ENCODE assay signal across 17 mouse cellular contexts in the genomic region with DNA sequence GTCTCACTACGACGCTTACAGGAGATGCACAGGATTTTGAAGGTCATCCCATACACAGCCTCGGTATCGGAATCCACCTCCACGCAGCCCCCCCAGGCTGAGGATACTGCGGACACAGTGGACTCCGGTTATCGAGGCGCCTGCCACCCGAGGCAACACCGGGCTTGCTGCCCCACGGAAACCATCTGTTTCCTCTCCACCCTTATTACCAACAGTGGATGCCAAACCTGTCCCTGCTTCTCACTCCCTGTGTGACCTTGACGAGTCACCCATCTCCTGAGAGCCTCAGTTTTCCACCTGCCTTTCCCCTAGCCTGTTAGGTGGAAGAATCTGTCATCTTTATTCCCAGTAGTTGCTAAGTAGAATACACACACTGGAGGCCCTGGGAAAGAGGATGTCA. TPM values are rescaled to one million over a fixed set of nuclear protein-coding genes. Genes with fewer than 3 reads are reported as not detected.
DNase-seq lines count a peak whose midpoint lies in the region; ATAC-seq and TF ChIP-seq lines count a peak whose summit lies in the region.
"Had no signal": no experiment of that assay in that cellular context is flagged by ENCODE, and none has a peak within 500 bp of the region (broad histone marks: within the 10 kb centered on the region; RNA-seq: fewer than 3 reads in every experiment).

No protein-coding gene starts in this region.

- no peak overlapping the region for H3K27ac ChIP-seq in limb, embryonic 14.5 days (replicated peaks; ENCODE audit: low read depth, low read length)
- H3K27ac ChIP-seq in limb, embryonic 10.5 days = no peak overlapping the region
- no peak overlapping the region for H3K27ac ChIP-seq in cortical plate, adult 2 months (ENCODE audit: insufficient read depth, low read length)
- H3K27ac ChIP-seq in kidney, embryonic 15.5 days = no peak overlapping the region
- H3K27ac ChIP-seq: forebrain, embryonic 12.5 days; liver, embryonic 13.5 days; lung, embryonic 15.5 days; macrophage; midbrain, embryonic 15.5 days; stomach, embryonic 15.5 days had no signal

- TF ChIP-seq POLR2A in limb, embryonic 14.5 days (IDR thresholded peaks at IDR 0.05; ENCODE audit: borderline replicate concordance, extremely low read depth, insufficient read depth, insufficient read length) = no peak
- no peak for TF ChIP-seq POLR2A in cortical plate, adult 2 months (IDR thresholded peaks at IDR 0.05; ENCODE audit: extremely low read depth, insufficient read depth, low read length)

- peaks cover 20% of the 10 kb centered on the region for H3K36me3 ChIP-seq in limb, embryonic 14.5 days (ENCODE audit: control insufficient read depth, insufficient read depth, low read length)
- H3K36me3 ChIP-seq in limb, embryonic 10.5 days = peaks cover 21% of the 10 kb centered on the region
- peaks cover 20% of the 10 kb centered on the region for H3K36me3 ChIP-seq in kidney, embryonic 15.5 days

- peak overlapping the region; percentile 65; the same call in 1 of the 2 replicates for H3K4me3 ChIP-seq in limb, embryonic 14.5 days (replicated peaks; ENCODE audit: low read length)
- H3K4me3 ChIP-seq in limb, embryonic 10.5 days = no peak overlapping the region
- peak overlapping the region; percentile 84 for H3K4me3 ChIP-seq in cortical plate, adult 2 months (ENCODE audit: insufficient read depth, low read length)
- H3K4me3 ChIP-seq in kidney, embryonic 15.5 days (replicated peaks) = no peak overlapping the region
- H3K4me3 ChIP-seq: lung, embryonic 15.5 days; stomach, embryonic 15.5 days had no signal

- H3K4me1 ChIP-seq in limb, embryonic 14.5 days (ENCODE audit: control insufficient read depth, insufficient read depth, low read length) = peaks cover 7% of the 10 kb centered on the region; the same call in 1 of the 2 replicates
- peaks cover 23% of the 10 kb centered on the region for H3K4me1 ChIP-seq in limb, embryonic 10.5 days
- peaks cover 3% of the 10 kb centered on the region; the same call in 1 of the 2 replicates for H3K4me1 ChIP-seq in cortical plate, adult 2 months (ENCODE audit: control insufficient read depth, insufficient read depth, low read length)
- H3K4me1 ChIP-seq in kidney, embryonic 15.5 days = peaks cover 18% of the 10 kb centered on the region

- no peak for DNase-seq in limb, embryonic 14.5 days (ENCODE audit: low spot score)
- no peak for DNase-seq in limb, embryonic 10.5 days (ENCODE audit: low spot score)
- DNase-seq in cerebellum, adult 8-10 months = peak; percentile 81
- no peak for DNase-seq in kidney, adult 9 months
- DNase-seq in left cerebral cortex, postnatal 14 days (ENCODE audit: low spot score in 2 of 2) = no peak
- DNase-seq: kidney, adult 8-10 months; layer of hippocampus, postnatal 36 days; liver, embryonic 13.5 days; spleen, adult 18-20 months; thymus, adult 2 months had no signal

- TF ChIP-seq CTCF in cortical plate, adult 2 months (IDR thresholded peaks at IDR 0.05; ENCODE audit: extremely low read depth, insufficient read depth, low read length) = no peak

- H3K9ac ChIP-seq in limb, embryonic 14.5 days (ENCODE audit: low read depth, low read length, severe bottlenecking) = no peak overlapping the region
- no peak overlapping the region for H3K9ac ChIP-seq in kidney, embryonic 15.5 days
- H3K9ac ChIP-seq: forebrain, embryonic 12.5 days; liver, embryonic 13.5 days; lung, embryonic 15.5 days; midbrain, embryonic 15.5 days; stomach, embryonic 15.5 days had no signal

- intact Hi-C loops in left cerebral cortex, postnatal 14 days (cut with DNase I) = no loop called here

- no peak overlapping the region for H3K4me2 ChIP-seq in limb, embryonic 14.5 days (replicated peaks; ENCODE audit: low read depth, low read length, severe bottlenecking)
- H3K4me2 ChIP-seq in kidney, embryonic 15.5 days = no peak overlapping the region
- H3K4me2 ChIP-seq: forebrain, embryonic 12.5 days had no signal

- ATAC-seq in limb, embryonic 14.5 days (ENCODE audit: low FRiP score, low read depth) = no peak
- ATAC-seq in kidney, embryonic 15.5 days (replicated peaks; ENCODE audit: low FRiP score) = no peak
- ATAC-seq: midbrain, embryonic 15.5 days had no signal

- H3K9me3 ChIP-seq in limb, embryonic 14.5 days (ENCODE audit: control insufficient read depth, low read length) = no peaks in the 10 kb centered on the region
- no peaks in the 10 kb centered on the region for H3K9me3 ChIP-seq in limb, embryonic 10.5 days (replicated peaks)
- no peaks in the 10 kb centered on the region for H3K9me3 ChIP-seq in kidney, embryonic 15.5 days (replicated peaks)
- H3K9me3 ChIP-seq: forebrain, embryonic 12.5 days; liver, embryonic 13.5 days; lung, embryonic 15.5 days; midbrain, embryonic 15.5 days; stomach, embryonic 15.5 days had no signal

- 81% methylated on average over 13 of the region's 13 CpGs for WGBS in limb, embryonic 14.5 days
- WGBS in limb, embryonic 10.5 days = 83% methylated on average over 13 of the region's 13 CpGs
- 84% methylated on average over 13 of the region's 13 CpGs for WGBS in kidney, embryonic 15.5 days

- peaks cover 32% of the 10 kb centered on the region; the same call in 1 of the 2 replicates for H3K27me3 ChIP-seq in limb, embryonic 14.5 days (ENCODE audit: control insufficient read depth, insufficient read depth, low read length)
- H3K27me3 ChIP-seq in limb, embryonic 10.5 days (ENCODE audit: low read depth, poor library complexity, severe bottlenecking) = peaks cover 61% of the 10 kb centered on the region
- H3K27me3 ChIP-seq in kidney, embryonic 15.5 days = peaks cover 42% of the 10 kb centered on the region

RNA-seq across cellular contexts. Expression of a gene that starts 1.7 kb away (rescaled TPM):
- polyA plus RNA-seq in limb, embryonic 14.5 days (2012; rRNA removed) = 15.0 and 16.4 TPM in 2 replicates
- polyA plus RNA-seq in limb, embryonic 14.5 days (2014; fragmentation: Nextera tagmentation; extraction: Ambion mirVana) = 6.1 and 6.5 TPM in 2 replicates
- 0.38 and 0.81 TPM in 2 replicates for polyA plus RNA-seq in limb, embryonic 10.5 days (2016; fragmentation: Nextera tagmentation; extraction: Ambion mirVana)
- 1,195 and 1,252 TPM in 2 replicates for polyA plus RNA-seq in cortical plate, adult 2 months (2012; rRNA removed)
- 1.4 and 2.0 TPM in 2 replicates for polyA plus RNA-seq in kidney, embryonic 15.5 days (2015; fragmentation: Nextera tagmentation; extraction: Ambion mirVana)
- total RNA-seq in left cerebral cortex, postnatal 14 days (2021) = 100 to 1,000 TPM; 359 to 374 TPM

RNA-seq across cellular contexts. Expression of a gene that starts 10.0 kb away (rescaled TPM):
- 5.5 and 6.6 TPM in 2 replicates for polyA plus RNA-seq in limb, embryonic 14.5 days (2012; rRNA removed)
- 2.5 and 3.1 TPM in 2 replicates for polyA plus RNA-seq in limb, embryonic 14.5 days (2014; fragmentation: Nextera tagmentation; extraction: Ambion mirVana)
- 3.1 TPM in 2 replicates for polyA plus RNA-seq in limb, embryonic 10.5 days (2016; fragmentation: Nextera tagmentation; extraction: Ambion mirVana)
- 4.2 and 4.9 TPM in 2 replicates for polyA plus RNA-seq in cortical plate, adult 2 months (2012; rRNA removed)
- polyA plus RNA-seq in kidney, embryonic 15.5 days (2015; fragmentation: Nextera tagmentation; extraction: Ambion mirVana) = 40.6 and 45.0 TPM in 2 replicates
- total RNA-seq in left cerebral cortex, postnatal 14 days (2021) = 1 to 10 TPM; 2.0 to 3.3 TPM

RNA-seq across cellular contexts. Expression of a gene that starts 30.6 kb away (rescaled TPM):
- 157 and 216 TPM in 2 replicates for polyA plus RNA-seq in limb, embryonic 14.5 days (2012; rRNA removed)
- 59.8 and 83.0 TPM in 2 replicates for polyA plus RNA-seq in limb, embryonic 14.5 days (2014; fragmentation: Nextera tagmentation; extraction: Ambion mirVana)
- 87.3 and 106 TPM in 2 replicates for polyA plus RNA-seq in limb, embryonic 10.5 days (2016; fragmentation: Nextera tagmentation; extraction: Ambion mirVana)
- polyA plus RNA-seq in cortical plate, adult 2 months (2012; rRNA removed) = 183 and 188 TPM in 2 replicates
- polyA plus RNA-seq in kidney, embryonic 15.5 days (2015; fragmentation: Nextera tagmentation; extraction: Ambion mirVana) = 60.6 and 69.5 TPM in 2 replicates
- total RNA-seq in left cerebral cortex, postnatal 14 days (2021) = 100 to 1,000 TPM; 111 to 121 TPM

RNA-seq across cellular contexts. Expression of a gene that starts 48.6 kb away (rescaled TPM):
- polyA plus RNA-seq in limb, embryonic 14.5 days (2012; rRNA removed) = 39.8 and 45.9 TPM in 2 replicates
- 68.9 and 79.5 TPM in 2 replicates for polyA plus RNA-seq in limb, embryonic 14.5 days (2014; fragmentation: Nextera tagmentation; extraction: Ambion mirVana)
- 7.6 and 10.0 TPM in 2 replicates for polyA plus RNA-seq in limb, embryonic 10.5 days (2016; fragmentation: Nextera tagmentation; extraction: Ambion mirVana)
- 0.59 and 1.0 TPM in 2 replicates for polyA plus RNA-seq in cortical plate, adult 2 months (2012; rRNA removed)
- 14.3 and 14.8 TPM in 2 replicates for polyA plus RNA-seq in kidney, embryonic 15.5 days (2015; fragmentation: Nextera tagmentation; extraction: Ambion mirVana)
- total RNA-seq in left cerebral cortex, postnatal 14 days (2021) = not detected
- total RNA-seq: layer of hippocampus, postnatal 36 days had no signal
- polyA plus RNA-seq: macrophage; midbrain, embryonic 15.5 days had no signal

Comparison
In these comparisons a context has a peak if more than half of its experiments do, and no peak if none do; other contexts are left out.
1. H3K4me3 ChIP-seq: peak in limb, embryonic 14.5 days (single experiment) and cortical plate, adult 2 months (single experiment); none in limb, embryonic 10.5 days (single experiment) and kidney, embryonic 15.5 days (single experiment).
2. RNA of a gene that starts 1.7 kb away (polyA plus RNA-seq): 1,195 to 1,252 TPM in cortical plate, adult 2 months; 6.1 to 16.4 TPM in limb, embryonic 14.5 days, 1.4 to 2.0 TPM in kidney, embryonic 15.5 days and 0.38 to 0.81 TPM in limb, embryonic 10.5 days; every median in the first group is over 10 times any median in the second.